Mouse (Mus musculus): ENCODE results near the gene Inppl1. TPM values are rescaled to one million over a fixed set of nuclear protein-coding genes. Genes with fewer than 3 reads are reported as not detected.
A peak's percentile ranks its signal among the peaks of the same experiment; 100 is the strongest.

Inppl1 gene
- 34.8 and 35.7 TPM in 2 replicates for polyA plus RNA-seq (2015; fragmentation: Nextera tagmentation; extraction: Ambion mirVana)

DNA sequence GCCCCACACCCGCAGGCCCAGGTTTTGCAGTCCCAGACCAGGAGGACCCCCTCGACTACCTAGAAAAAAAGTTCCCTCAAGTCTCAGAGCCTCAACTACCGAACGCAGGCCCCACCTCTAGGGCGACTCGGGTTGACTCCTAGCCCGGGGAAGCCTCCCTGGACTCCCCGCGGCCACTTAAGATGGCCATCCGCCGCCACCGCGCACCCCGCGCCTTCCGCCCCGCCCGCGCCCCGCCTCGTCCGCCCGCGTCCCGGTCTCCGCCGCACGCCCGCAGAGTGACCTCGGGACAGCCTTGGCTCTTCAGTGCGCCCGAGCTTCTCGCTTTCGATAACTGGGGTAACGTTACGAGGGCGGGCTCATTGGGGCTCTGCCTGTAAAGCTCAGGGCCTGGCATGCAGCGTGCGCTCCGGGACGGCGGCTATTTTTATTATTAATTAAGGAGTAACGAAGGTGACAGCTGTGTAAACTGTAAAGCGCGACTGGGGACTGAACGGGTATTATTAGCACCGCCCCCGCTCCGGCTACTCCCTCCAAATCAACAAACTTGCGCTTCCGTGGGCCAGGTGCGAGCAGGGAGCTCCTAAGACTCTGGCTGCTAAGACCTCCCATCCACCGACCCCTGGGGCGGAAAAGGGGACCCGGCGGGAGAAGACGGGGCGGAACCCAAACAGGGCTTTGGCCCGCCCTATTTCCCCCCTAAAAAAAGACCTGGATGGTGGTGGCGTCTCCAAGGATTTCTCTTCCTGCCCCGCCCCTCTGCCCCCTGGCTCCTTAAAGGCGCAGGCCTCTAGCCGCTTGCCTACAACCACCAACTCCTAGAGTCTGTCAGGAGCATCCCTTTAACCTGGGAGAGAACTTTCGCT, at the start of gene Inppl1:
TSS of gene Inppl1 (minus strand) at position 624 of the 866 bp plus-strand sequence.
- under 1% methylated on average over 63 of the region's 64 CpGs for WGBS
- ATAC-seq (ENCODE audit: low read depth) = peak; percentile 89
- H3K36me3 ChIP-seq (ENCODE audit: control insufficient read depth, insufficient read depth, low read length) = peaks cover 8% of the 10 kb centered on the region
- H3K4me2 ChIP-seq (ENCODE audit: low read depth, low read length) = peak within 1 kb of the TSS; percentile 80
- H3K4me1 ChIP-seq (replicated peaks; ENCODE audit: control insufficient read depth, insufficient read depth, low read length) = peaks cover 29% of the 10 kb centered on the region
- H3K27ac ChIP-seq (ENCODE audit: low read length) = peak within 1 kb of the TSS; percentile 98
- H3K9me3 ChIP-seq (ENCODE audit: control insufficient read depth, low read length) = no peaks in the 10 kb centered on the region
- no peaks in the 10 kb centered on the region for H3K27me3 ChIP-seq (ENCODE audit: control insufficient read depth, insufficient read depth, low read depth, low read length)
- peak within 1 kb of the TSS; percentile 98 for H3K9ac ChIP-seq (ENCODE audit: low read length)
- H3K4me3 ChIP-seq (ENCODE audit: low read length) = peak within 1 kb of the TSS; percentile 89

DNA sequence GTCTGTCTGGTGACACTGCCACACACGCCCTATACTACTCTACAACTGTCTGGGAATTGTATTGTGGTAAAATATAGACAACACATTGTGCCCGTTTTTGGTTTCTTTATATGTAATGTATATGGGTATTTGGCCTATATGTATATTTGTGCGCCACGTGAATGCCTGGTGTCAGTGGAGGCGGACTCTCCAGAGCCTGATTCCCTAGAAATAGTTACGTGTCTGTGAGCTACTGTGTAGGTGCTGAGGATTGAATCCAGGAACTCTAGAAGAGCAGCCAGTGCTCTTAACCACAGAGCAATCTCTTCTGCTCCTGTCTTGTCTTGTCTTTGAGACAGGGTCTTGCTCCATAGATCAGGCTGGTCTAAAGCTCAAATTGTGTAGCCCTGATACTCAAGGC, 48.2 kb upstream of the Inppl1 start:
- H3K9me3 ChIP-seq (ENCODE audit: control insufficient read depth, low read length) = no peaks in the 10 kb centered on the region
- no peak overlapping the region for H3K4me2 ChIP-seq (ENCODE audit: low read depth, low read length)
- no peaks in the 10 kb centered on the region for H3K4me1 ChIP-seq (replicated peaks; ENCODE audit: control insufficient read depth, insufficient read depth, low read length)
- 79% methylated on average over 6 of the region's 6 CpGs for WGBS
- H3K36me3 ChIP-seq (ENCODE audit: control insufficient read depth, insufficient read depth, low read length) = no peaks in the 10 kb centered on the region
- no peak overlapping the region for H3K9ac ChIP-seq (ENCODE audit: low read length)
- H3K27me3 ChIP-seq (ENCODE audit: control insufficient read depth, insufficient read depth, low read depth, low read length) = no peaks in the 10 kb centered on the region
- no peak for ATAC-seq (ENCODE audit: low read depth)
- H3K27ac ChIP-seq (ENCODE audit: low read length) = no peak overlapping the region
- no peak overlapping the region for H3K4me3 ChIP-seq (ENCODE audit: low read length)

DNA sequence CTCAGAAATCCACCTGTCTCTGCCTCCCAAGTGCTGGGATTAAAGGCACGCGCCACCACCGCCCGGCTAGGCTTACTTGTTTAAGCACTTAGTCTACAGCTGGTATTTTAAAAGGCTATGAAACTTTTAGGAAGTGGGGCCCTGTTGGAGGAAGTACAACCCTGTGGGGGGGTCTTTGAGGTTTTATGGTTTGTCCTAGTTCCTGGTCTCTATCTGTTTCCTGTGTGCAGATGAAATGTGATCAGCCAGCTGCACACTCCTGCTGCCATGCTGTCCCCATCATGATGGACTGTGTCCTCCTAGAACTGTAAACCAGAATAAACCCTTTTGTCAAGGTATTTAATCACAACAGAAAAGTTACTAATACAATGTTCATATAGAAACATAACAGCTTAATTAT, 46.1 kb upstream of the Inppl1 start:
- H3K4me3 ChIP-seq (ENCODE audit: low read length) = no peak overlapping the region
- no peaks in the 10 kb centered on the region for H3K36me3 ChIP-seq (ENCODE audit: control insufficient read depth, insufficient read depth, low read length)
- no peak overlapping the region for H3K4me2 ChIP-seq (ENCODE audit: low read depth, low read length)
- no peaks in the 10 kb centered on the region for H3K9me3 ChIP-seq (ENCODE audit: control insufficient read depth, low read length)
- H3K27ac ChIP-seq (ENCODE audit: low read length) = no peak overlapping the region
- 97% methylated on average over 4 of the region's 4 CpGs for WGBS
- no peak overlapping the region for H3K9ac ChIP-seq (ENCODE audit: low read length)
- no peaks in the 10 kb centered on the region for H3K4me1 ChIP-seq (replicated peaks; ENCODE audit: control insufficient read depth, insufficient read depth, low read length)
- ATAC-seq (ENCODE audit: low read depth) = no peak
- H3K27me3 ChIP-seq (ENCODE audit: control insufficient read depth, insufficient read depth, low read depth, low read length) = no peaks in the 10 kb centered on the region

DNA sequence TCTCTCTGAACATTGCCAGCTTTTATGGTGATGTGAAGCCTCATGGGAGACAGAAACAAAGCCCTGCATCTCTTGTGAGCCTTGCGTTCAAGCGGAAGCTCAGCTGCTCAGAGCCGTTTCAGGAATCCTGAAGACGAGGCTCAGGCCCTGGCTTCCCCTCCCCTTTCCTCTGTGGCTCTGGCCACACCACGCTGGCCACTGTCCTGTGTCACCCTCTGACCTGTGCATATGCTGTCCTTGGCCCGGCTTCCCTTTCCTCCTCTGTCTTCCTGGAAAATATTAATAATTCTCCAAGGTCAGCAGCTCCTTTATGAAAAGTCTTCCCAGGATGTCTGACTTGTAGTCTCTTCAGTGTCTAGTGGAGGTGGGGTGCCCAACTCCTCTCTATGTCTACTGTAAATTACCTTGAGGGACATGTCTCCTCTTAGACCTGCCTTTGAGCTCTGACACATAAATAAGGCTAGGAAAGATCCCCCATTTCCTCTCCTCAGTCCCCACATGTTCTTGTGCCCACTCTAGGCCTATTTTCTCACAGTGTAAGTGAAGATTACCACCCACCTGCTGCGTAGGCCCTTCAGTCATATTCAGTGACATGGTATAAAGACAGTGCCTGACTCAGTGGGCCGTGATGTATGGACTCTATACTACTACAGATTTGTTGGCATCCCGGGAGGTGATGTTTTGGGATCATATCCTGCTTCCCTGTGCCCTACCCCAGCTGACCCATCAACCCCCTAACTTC, 44.6 kb upstream of the Inppl1 start:
- Histone ChIP-seq H3K4me1 (replicated peaks; ENCODE audit: control insufficient read depth, insufficient read depth, low read length) (no peaks in the 10 kb centered on the region), H3K4me3 (ENCODE audit: low read length) (no peak overlapping the region), H3K27me3 (ENCODE audit: control insufficient read depth, insufficient read depth, low read depth, low read length) (no peaks in the 10 kb centered on the region), H3K36me3 (ENCODE audit: control insufficient read depth, insufficient read depth, low read length) (no peaks in the 10 kb centered on the region), H3K27ac (ENCODE audit: low read length) (no peak overlapping the region), H3K9ac (ENCODE audit: low read length) (no peak overlapping the region), H3K4me2 (ENCODE audit: low read depth, low read length) (no peak overlapping the region), H3K9me3 (ENCODE audit: control insufficient read depth, low read length) (no peaks in the 10 kb centered on the region)
- 61% methylated on average over 9 of the region's 9 CpGs for WGBS
- no peak for ATAC-seq (ENCODE audit: low read depth)

DNA sequence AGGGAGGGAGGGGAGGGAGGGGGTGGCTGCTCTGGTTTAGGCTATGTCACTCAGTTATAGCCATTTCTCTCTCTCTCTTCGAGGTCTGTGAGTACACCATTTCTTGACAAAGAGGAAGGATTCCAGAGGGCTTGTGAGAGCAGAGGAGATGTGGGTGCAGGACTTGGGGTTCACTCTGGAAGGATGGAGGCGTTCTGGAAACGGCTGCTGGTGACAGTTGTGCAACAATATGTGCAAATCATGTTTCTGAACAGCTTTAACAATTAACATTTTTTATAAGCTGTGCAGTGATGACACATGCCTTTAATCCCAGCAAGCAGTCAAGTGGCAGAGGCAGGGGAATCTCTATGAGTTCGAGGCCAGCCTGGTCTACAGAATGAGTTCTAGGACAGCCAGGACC, 42.8 kb upstream of the Inppl1 start:
- Histone ChIP-seq H3K4me3 (ENCODE audit: low read length) (no peak overlapping the region), H3K9ac (ENCODE audit: low read length) (no peak overlapping the region), H3K27me3 (ENCODE audit: control insufficient read depth, insufficient read depth, low read depth, low read length) (no peaks in the 10 kb centered on the region), H3K36me3 (ENCODE audit: control insufficient read depth, insufficient read depth, low read length) (no peaks in the 10 kb centered on the region), H3K9me3 (ENCODE audit: control insufficient read depth, low read length) (no peaks in the 10 kb centered on the region), H3K4me2 (ENCODE audit: low read depth, low read length) (no peak overlapping the region), H3K27ac (ENCODE audit: low read length) (no peak overlapping the region), H3K4me1 (replicated peaks; ENCODE audit: control insufficient read depth, insufficient read depth, low read length) (no peaks in the 10 kb centered on the region)
- WGBS = 71% methylated on average over 4 of the region's 4 CpGs
- no peak for ATAC-seq (ENCODE audit: low read depth)

DNA sequence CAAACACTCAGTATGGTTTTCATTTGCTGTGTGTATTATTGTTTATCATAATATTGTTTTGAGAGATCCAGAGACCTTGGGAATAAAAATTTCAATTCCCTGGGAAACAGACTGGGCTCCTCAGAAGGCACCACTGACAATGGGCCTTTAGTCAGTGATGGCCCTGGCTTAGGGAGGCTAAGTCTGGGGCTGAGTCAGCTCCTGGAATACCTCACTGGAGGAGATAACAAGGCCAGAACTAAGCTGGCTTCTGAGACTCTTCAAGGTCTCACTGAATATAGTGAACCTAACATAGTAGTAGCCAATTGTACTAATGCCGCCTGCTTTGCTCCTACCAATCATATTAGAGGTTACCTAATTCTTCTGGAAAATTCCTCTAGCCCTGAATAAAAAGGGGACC, 37.9 kb upstream of the Inppl1 start:
- Histone ChIP-seq H3K9ac (ENCODE audit: low read length) (no peak overlapping the region), H3K4me2 (ENCODE audit: low read depth, low read length) (no peak overlapping the region), H3K9me3 (ENCODE audit: control insufficient read depth, low read length) (no peaks in the 10 kb centered on the region), H3K27me3 (ENCODE audit: control insufficient read depth, insufficient read depth, low read depth, low read length) (no peaks in the 10 kb centered on the region), H3K36me3 (ENCODE audit: control insufficient read depth, insufficient read depth, low read length) (no peaks in the 10 kb centered on the region), H3K4me1 (replicated peaks; ENCODE audit: control insufficient read depth, insufficient read depth, low read length) (no peaks in the 10 kb centered on the region), H3K4me3 (ENCODE audit: low read length) (no peak overlapping the region), H3K27ac (ENCODE audit: low read length) (no peak overlapping the region)
- 95% methylated on average over 1 of the region's 1 CpGs for WGBS
- ATAC-seq (ENCODE audit: low read depth) = no peak

DNA sequence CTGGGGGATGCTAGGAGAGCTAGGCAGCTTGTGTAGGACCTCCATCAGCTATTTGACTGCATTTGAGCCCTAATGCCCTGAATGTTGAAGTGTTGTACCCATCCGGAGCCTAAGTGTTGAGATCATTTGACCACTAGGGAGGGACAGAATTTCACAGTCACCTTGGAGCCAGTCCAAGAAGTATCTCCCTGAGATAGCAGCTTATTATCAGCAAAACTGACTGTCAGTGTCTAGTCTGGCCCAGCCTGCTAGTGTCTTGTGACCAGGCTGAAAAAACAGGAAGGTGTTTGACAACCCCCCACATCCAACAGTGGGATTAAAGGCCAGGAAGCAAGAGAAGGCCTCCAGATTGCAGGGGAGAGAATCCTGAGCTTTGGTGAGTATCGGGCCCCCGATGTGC, 33.3 kb upstream of the Inppl1 start:
- Histone ChIP-seq H3K9ac (ENCODE audit: low read length) (no peak overlapping the region), H3K27me3 (ENCODE audit: control insufficient read depth, insufficient read depth, low read depth, low read length) (no peaks in the 10 kb centered on the region), H3K4me2 (ENCODE audit: low read depth, low read length) (no peak overlapping the region), H3K27ac (ENCODE audit: low read length) (no peak overlapping the region), H3K4me1 (replicated peaks; ENCODE audit: control insufficient read depth, insufficient read depth, low read length) (no peaks in the 10 kb centered on the region), H3K36me3 (ENCODE audit: control insufficient read depth, insufficient read depth, low read length) (no peaks in the 10 kb centered on the region), H3K4me3 (ENCODE audit: low read length) (no peak overlapping the region), H3K9me3 (ENCODE audit: control insufficient read depth, low read length) (no peaks in the 10 kb centered on the region; the same call in 1 of the 2 replicates)
- ATAC-seq (ENCODE audit: low read depth) = no peak; the same call in 1 of the 2 replicates
- WGBS = 52% methylated on average over 3 of the region's 3 CpGs

DNA sequence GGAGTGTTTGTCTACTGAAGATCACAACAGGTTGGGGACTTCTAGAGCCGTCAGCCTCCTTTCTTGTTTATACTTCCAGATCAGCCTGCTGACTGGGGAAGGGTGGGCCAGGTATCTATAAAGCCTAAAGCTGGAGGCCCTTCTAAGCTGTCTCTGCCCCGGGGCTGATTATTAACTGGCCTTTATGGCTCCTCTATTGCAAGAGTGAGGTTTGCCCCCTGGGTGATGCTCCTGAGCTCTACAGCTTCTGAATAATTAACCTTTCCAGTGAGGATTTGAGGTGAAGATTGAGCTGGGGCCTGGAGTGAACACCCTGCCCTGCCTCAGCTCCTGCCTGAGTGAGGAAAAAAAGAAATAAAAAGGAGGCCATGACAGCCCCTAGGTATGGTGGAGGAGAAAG, 32.6 kb upstream of the Inppl1 start, which contains the start of gene Folr1:
TSS of gene Folr1 (minus strand) at position 160 of the 400 bp plus-strand sequence.
- no peaks in the 10 kb centered on the region for H3K4me1 ChIP-seq (replicated peaks; ENCODE audit: control insufficient read depth, insufficient read depth, low read length)
- H3K4me2 ChIP-seq (ENCODE audit: low read depth, low read length) = no peak within 1 kb of the TSS
- no peak within 1 kb of the TSS for H3K27ac ChIP-seq (ENCODE audit: low read length)
- WGBS = 70% methylated on average over 2 of the region's 2 CpGs
- no peaks in the 10 kb centered on the region for H3K36me3 ChIP-seq (ENCODE audit: control insufficient read depth, insufficient read depth, low read length)
- ATAC-seq (ENCODE audit: low read depth) = no peak
- H3K9me3 ChIP-seq (ENCODE audit: control insufficient read depth, low read length) = no peaks in the 10 kb centered on the region; the same call in 1 of the 2 replicates
- no peaks in the 10 kb centered on the region for H3K27me3 ChIP-seq (ENCODE audit: control insufficient read depth, insufficient read depth, low read depth, low read length)
- H3K4me3 ChIP-seq (ENCODE audit: low read length) = no peak within 1 kb of the TSS
- no peak within 1 kb of the TSS for H3K9ac ChIP-seq (ENCODE audit: low read length)

DNA sequence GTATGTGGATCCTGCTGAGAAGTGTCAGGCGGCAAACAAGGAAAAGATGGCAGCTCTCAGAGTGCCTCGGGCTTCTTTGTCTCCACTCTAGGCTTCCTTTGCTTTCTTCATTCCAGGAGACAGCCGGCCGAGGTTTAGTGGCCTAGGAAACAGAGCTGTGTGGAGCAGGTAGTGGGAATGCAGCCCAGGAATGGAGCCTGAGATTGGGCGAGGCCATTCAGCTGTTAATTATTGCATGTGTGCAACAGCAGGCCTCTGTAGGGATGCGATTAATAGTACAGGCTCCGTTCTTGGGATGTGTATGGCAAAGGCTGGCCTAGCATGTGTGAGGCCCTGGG, 31.1 kb upstream of the Inppl1 start:
- H3K27ac ChIP-seq (ENCODE audit: low read length) = no peak overlapping the region
- ATAC-seq (ENCODE audit: low read depth) = no peak
- no peaks in the 10 kb centered on the region for H3K36me3 ChIP-seq (ENCODE audit: control insufficient read depth, insufficient read depth, low read length)
- no peaks in the 10 kb centered on the region for H3K27me3 ChIP-seq (ENCODE audit: control insufficient read depth, insufficient read depth, low read depth, low read length)
- H3K4me1 ChIP-seq (replicated peaks; ENCODE audit: control insufficient read depth, insufficient read depth, low read length) = no peaks in the 10 kb centered on the region
- no peaks in the 10 kb centered on the region; the same call in 1 of the 2 replicates for H3K9me3 ChIP-seq (ENCODE audit: control insufficient read depth, low read length)
- no peak overlapping the region for H3K9ac ChIP-seq (ENCODE audit: low read length)
- 71% methylated on average over 7 of the region's 7 CpGs for WGBS
- H3K4me3 ChIP-seq (ENCODE audit: low read length) = no peak overlapping the region
- no peak overlapping the region for H3K4me2 ChIP-seq (ENCODE audit: low read depth, low read length)
